Mouse (Mus musculus): ENCODE data around the gene Rsph1. TPM values are rescaled to one million over a fixed set of nuclear protein-coding genes. Genes with fewer than 3 reads are reported as not detected.
"Not testable (repeated sequence)": the region's sequence is repeated elsewhere in the genome, so short reads cannot be mapped to it uniquely, and the experiment has no call there.

Rsph1 gene
- polyA plus RNA-seq, 1 experiment: 0.52 TPM

DNA sequence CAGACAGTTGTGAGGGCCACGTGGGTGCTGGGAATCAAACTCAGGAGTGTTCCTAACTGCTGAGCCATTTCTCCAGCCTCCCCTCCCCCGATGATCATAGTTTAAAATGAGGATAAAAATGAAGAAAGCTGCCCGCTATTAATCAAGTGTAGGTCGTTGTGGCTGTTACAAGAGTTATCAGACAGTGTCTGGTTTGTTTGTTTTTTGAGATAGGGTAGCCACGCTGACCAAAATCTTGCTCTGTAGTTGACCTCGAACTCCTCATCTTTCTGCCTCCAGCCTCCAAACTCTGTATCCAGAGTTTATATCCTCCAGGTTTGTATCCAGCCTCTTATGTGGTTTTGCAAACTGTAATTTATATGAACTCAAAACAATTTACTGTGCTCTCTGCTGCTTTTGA lies 3.1 kb upstream of the Rsph1 start:
- 65% methylated on average over 6 of the region's 6 CpGs for WGBS
- no peak for DNase-seq (ENCODE audit: low read depth, low spot score)

DNA sequence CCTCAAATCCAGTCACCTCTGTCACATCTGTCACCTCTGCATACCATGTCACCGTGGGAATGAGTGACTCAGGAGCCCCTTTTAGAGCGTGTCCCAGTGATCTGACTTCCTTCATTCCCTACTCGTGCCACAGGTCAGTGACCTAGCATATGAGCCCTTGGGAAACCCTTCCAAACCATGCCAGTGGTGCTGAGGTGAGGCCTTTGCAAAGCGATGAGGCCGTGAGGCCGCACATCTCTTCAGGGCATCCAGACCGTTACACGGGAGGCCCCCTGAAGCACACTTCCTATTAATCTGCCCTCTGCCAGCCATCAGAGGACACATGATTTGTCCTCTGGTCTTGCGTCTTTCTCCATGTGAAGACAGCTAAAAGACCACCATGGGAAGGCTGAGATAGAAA lies 2.4 kb upstream of the Rsph1 start:
- WGBS: 84% methylated on average over 9 of the region's 9 CpGs

DNA sequence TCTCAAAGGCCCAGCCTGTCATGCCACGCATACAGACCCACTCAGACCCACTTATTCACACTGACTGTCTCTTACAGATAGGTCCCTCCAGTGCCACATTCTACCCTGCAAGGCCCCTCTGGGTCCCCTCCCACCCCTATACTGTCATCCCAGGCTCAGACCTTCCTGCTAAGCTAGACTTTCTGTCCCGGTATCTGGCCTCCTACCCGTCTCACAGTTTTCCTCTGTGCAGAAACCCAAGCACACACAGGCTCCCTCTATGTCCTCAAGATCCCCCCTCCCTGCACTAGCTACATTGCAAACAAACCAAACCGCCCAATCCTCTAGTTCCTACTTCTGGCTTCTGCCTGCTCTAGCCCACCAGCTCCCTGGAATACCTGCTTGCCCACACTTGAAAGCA lies 748 bp upstream of the Rsph1 start:
- WGBS: 80% methylated on average over 4 of the region's 4 CpGs
- DNase-seq (ENCODE audit: low read depth, low spot score): no peak

More for the DNA sequence above, 2.4 kb upstream of the Rsph1 start:
- no peak for DNase-seq (ENCODE audit: low read depth, low spot score)

DNA sequence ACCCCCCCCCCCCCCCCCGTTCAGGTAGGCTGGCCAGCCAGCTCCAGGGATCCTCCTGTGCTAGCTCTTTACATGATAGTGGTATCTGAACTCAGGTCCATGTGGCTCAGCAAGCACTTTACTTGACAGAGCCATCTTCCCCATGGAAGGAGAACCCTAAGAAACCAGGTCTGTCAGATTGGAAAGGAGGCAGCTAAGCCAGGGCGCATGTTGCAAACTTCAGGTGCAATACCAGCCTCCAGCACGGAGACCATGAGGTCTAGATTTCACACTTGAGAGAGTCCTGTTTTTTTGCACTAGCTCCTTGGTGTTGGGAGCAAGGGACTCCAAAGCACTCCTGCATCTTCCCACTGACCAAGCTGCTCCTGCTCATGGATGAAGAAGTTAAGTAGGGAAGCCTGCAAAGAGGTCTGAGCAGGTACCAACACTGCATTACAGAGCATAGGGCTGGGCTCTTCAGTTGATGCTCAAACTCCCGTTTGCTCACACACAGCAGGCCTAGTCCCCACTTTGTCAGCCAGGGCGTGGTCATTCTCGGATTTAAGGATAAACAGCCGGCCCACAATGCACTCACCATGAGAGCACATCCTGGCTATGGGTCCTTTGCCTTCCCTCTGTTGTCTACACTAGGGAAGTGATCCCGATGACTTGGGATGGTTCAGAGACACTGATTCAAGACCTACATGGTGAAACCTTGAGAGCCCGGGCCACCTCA lies 819 bp downstream of the Rsph1 start:
- WGBS: 36% methylated on average over 9 of the region's 9 CpGs
- DNase-seq (ENCODE audit: low read depth, low spot score): no peak

DNA sequence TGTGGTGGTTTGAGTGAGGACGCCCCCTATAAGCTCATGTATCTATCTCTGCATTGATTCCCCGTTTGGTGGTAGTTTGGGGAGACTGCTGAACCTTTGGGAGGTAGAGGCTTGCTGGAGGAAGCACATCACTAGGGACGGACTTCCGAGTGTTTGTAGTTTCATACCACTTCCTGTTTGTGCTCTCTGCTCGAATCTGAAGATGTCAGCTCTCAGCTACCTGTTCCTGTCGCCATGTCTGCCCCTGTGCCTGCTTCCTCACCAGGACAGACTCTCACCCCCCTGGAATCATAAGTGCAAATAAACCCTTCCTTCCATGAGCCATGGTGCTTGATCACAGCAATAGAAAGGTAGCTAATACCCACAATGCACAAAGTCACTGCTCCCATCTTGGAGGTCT lies 2.0 kb downstream of the Rsph1 start:
- no peak for DNase-seq (ENCODE audit: low read depth, low spot score)
- 70% methylated on average over 6 of the region's 6 CpGs for WGBS

DNA sequence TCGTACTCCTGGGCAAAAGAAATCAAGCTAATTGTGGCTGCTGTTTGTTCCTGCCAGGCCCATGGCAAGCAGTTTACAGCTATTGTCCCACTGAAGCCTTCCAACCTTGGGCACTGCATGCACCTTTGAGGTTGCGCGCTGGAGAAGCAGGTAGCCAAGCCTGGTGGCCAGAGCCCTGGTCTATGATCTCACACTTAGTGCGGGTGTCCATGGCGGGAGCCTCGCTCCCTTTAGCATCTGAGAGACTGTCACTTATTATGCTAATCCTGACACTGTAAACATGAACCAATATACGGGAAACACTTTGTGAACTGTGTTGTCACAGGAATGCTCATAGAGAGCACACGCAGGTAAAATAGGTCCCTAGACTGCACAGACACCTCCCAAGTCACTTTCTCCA lies 3.6 kb downstream of the Rsph1 start:
- 89% methylated on average over 8 of the region's 8 CpGs for WGBS
- no peak for DNase-seq (ENCODE audit: low read depth, low spot score)

DNA sequence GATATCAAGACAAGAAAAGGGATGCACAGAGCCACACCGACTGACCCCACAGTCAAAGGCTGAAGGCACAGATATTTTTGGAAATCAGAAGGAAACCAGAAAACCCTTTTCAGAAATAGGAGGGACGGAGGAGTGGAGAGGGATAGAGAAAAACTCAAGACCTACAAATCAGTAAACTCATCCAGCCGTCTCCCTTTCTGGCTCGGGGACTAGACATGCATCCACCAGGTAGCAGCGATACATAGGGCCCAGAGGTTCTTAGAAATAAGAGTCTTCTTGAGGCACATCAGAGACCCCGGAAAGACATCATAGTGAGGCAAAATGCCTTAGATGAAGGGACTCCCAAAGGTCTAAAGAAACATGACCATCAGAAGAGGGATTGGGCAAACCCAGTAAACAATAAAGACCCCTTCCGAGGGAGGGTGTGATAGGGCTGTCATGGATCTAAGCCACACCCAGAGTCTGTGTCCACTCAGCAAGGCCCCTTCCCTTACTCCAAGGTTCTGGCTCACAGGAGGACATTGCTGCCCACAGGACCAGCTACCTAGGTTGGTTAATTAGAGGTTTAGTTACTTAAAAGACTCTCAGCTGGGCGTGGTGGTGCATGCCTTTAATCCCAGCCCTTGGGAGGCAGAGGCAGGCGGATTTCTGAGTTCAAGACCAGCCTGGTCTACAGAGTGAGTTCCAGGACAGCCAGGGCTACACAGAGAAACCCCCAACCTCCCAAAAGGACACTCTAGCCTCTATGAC lies 4.6 kb downstream of the Rsph1 start:
- no peak for DNase-seq (ENCODE audit: low read depth, low spot score)
- WGBS: 84% methylated on average over 9 of the region's 9 CpGs

DNA sequence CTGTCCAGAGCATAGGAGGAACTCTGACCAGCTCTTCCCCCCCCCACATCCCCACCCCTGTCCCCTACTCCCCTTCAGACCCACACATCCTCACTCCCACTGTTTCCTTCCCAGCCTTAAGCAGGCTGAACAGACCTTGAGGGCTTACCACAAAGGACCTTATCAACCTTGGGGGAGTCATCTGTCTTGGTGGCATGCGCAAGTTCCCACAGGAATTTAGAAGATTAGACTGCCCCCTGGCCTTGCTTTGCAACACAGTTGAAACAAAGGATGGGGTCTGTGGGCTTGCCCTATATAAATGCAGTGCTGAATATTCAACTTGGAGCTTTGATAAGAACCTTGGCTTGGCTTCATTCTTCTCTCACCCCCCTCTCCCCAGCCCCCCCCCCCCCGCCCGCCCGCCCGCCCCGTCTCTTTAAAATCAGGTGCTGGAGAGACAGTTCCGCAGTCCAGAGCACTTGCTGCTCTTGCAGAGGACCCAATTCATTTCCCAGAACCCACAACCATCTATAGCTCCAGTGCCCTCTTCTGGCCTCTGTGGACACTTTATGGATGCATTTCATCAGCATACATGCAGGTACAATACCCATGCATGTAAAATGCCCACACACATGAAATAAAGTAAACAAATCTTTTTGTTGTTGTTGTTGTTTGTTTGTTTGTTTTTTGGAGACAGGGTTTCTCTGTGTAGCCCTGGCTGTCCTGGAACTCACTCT lies 5.9 kb downstream of the Rsph1 start:
- DNase-seq (ENCODE audit: low read depth, low spot score): no peak
- WGBS: 56% methylated on average over 7 of the region's 7 CpGs

DNA sequence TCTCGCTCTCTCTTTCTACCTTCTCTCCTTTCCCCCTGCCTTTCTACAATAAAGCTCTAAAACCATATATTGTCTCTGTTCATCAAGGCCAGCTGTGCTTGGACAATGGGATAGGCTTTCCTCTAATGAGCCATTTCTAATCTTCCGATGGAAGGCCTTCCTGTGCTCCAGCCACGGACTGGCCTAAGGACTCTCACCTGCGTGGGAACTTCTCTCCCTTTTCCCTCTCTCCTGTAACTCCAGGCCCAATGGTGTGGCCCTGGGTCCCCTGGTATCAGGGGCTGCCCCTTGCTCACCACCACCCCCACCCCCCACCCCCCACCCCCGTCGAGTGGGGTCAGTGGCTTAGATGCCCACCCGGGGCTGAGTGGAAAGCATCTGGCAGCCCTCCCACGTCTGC lies 6.4 kb downstream of the Rsph1 start:
- DNase-seq (ENCODE audit: low read depth, low spot score): not testable (repeated sequence)
- 87% methylated on average over 8 of the region's 8 CpGs for WGBS

DNA sequence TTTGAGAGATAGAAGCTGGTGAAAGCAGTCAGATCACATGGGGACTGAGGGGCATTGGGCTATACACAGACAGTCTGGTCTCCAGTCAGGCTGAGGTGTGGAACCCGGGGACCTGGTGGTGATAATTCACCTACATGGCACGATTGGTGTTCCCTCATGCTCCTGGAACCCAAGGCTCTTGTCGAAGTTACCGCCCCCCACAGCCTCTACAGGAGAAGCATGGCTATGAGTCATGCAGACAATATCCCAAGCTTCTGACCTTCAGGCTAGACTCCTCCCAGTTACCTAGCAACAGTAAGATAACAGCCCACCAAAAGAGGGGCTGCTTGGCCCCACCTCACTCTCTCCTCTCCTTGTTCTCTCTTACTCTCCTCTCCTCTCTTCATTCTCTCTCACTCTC lies 6.9 kb downstream of the Rsph1 start:
- 80% methylated on average over 4 of the region's 4 CpGs for WGBS
- DNase-seq (ENCODE audit: low read depth, low spot score): no peak

DNA sequence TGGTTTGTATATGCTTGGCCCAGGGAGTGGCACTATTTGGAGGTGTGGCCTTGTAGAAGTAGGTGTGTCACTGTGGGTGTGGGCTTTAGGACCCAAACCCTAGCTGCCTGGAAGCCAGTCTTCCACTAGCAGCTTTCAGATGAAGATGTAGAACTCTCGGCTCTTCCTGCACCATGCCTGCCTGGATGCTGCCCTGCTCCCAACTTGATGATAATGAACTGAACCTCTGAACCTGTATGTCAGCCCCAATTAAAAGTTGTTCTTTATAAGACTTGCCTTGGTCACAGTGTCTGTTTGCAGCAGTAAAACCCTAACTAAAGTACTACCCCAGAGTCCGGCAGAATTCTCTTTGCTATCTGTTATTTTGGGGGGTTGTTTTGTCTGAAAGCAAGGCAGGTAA lies 7.4 kb downstream of the Rsph1 start:
- DNase-seq (ENCODE audit: low read depth, low spot score): no peak
- 93% methylated on average over 2 of the region's 2 CpGs for WGBS

DNA sequence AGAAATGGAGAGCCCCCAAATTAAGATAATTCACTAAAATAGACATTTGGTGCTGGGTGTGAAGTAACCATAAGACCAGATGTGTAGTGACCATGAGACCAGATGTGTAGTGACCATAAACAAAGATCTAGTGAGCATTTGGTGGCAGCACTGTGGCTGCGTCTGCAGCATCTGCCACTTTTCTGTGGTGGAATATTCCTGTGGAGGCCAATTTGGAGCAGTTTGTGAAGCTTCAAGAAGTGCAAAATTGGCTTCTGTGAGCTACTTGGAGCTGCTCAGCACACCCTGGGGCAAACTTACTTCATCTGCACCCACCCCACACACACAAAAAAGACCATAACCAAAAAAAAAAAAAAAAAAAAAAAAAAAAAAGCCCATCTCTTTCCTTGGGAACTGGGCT lies 9.2 kb downstream of the Rsph1 start:
- 84% methylated on average over 1 of the region's 1 CpGs for WGBS
- no peak for DNase-seq (ENCODE audit: low read depth, low spot score)

DNA sequence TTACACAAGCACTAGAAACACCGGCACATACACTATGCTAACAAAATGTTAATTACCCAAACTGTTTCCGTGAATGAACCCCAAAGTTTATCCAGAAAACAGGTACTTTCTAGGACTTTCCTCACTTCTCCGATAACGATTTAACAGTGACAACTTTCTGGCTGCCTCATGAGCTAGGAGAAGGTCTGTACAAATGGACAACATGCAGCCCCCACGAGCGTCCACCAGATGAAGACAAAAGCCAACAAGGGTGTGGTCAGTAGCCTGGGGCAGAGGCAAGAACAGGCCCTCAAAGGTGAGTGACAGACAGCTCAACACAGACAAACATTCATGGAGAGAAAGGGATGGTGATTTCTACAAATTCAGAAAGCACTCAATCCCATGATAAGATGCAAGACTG lies 9.6 kb downstream of the Rsph1 start:
- WGBS: 80% methylated on average over 6 of the region's 6 CpGs
- no peak for DNase-seq (ENCODE audit: low read depth, low spot score)

DNA sequence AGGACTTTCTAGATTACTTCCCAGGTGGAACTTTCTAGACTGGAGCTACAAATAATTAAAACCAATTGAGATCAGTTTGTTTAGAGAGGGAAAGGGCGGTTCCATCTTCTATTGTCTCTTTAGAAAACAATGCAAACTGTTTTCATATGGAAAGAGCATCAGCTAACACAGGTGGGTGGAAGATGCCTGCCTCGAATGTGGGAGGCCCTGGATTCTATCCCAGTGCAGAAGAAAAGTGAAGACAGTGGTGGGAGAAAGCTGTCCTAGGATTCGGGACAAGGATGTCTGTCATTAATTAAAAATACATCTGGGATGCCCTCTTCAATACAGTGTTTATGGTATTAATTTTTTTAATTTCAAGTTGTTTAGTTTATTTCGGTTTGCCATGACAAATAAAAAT lies 10.0 kb downstream of the Rsph1 start:
- WGBS: 83% methylated on average over 4 of the region's 4 CpGs
- DNase-seq (ENCODE audit: low read depth, low spot score): no peak

DNA sequence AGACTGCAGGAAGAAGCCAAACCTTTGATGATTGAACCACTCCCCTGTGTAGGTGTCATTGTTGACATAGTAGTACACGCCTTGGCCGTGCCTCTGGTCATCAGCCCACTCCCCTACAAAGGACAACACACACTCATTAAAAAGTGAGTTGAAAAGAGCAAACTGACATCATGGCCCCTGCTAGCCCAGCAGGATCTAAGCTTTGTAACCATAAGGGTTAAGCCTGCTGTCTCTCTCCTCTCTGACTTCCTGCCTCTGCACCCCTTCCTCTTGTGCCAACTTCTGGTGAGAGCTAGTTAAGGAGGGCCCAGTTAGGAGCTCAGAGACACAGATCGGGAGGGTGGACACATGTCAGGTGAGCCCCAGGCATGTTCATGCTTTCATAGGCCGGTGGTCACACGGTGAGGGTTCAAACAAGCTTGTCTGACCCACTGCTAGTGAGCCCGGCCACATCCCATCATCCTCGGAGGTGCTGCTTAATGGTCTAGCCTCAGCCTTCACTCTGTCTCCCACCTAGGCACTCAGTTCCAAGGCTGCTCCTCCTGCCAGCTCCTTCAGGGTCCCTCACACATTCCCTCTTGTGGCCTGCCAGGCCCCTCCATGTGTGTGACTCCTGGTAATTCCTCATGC lies 10.7 kb downstream of the Rsph1 start:
- no peak for DNase-seq (ENCODE audit: low read depth, low spot score)
- 70% methylated on average over 7 of the region's 7 CpGs for WGBS

DNA sequence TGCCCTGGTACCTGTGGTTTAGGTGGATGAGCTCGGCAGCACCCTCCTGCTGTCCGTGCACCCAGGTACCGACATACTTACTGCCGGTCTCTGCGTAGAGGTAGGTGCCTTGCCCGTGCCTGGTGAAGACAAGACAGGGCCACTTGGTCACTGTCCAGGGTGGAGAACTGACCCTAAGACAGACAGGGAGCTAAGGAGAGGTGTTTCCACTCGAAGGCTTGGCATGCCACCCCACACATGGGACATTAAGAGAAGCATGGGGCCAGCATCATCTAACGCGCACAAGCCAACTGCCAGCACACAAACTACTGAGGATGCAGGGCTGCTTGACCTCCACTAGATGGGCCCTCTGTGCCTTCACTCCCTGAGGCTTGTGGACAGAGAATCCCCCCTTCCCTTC lies 11.4 kb downstream of the Rsph1 start:
- WGBS: 91% methylated on average over 9 of the region's 9 CpGs
- DNase-seq (ENCODE audit: low read depth, low spot score): no peak

DNA sequence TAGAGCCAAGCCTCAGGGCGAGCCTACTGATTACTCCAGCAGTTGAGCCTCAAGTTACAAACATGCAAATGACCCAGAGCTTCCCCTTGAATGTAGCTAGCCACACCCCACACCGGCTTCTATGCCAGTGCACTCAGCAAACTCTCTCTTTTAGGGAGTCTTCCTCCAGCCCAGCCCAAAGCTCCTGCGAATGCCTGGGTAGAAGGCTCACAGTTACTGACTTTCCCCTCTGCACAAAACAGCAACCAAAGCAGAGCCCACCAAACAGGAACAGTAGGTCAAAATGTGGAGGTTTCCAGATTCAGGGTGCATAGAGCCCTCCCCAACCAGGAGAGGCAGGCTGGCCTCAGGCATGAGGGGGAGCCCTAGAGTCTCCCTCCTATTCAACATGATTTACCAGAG lies 12.0 kb downstream of the Rsph1 start:
- no peak for DNase-seq (ENCODE audit: low read depth, low spot score)
- WGBS: 6% methylated on average over 3 of the region's 3 CpGs

DNA sequence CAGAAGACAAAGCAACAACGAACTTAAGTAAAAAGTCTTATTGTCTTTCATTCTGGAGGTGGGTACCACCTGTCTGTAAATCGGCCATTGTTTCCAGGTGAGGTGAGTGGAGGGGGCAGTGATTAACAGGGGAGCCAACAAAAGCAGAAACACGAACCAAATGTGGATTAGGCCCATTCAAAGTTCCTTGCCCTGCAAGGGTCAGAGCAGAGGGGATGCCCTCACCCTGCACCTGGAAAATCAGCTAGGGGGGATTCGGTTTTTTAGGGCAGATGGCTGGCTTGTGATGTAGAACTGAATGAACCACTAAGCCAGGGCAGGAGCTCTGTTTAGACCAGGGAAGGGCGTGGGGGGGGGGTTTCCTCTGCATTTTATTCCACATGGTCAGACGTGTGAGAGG lies 12.8 kb downstream of the Rsph1 start:
- 57% methylated on average over 6 of the region's 6 CpGs for WGBS
- DNase-seq (ENCODE audit: low read depth, low spot score): no peak

DNA sequence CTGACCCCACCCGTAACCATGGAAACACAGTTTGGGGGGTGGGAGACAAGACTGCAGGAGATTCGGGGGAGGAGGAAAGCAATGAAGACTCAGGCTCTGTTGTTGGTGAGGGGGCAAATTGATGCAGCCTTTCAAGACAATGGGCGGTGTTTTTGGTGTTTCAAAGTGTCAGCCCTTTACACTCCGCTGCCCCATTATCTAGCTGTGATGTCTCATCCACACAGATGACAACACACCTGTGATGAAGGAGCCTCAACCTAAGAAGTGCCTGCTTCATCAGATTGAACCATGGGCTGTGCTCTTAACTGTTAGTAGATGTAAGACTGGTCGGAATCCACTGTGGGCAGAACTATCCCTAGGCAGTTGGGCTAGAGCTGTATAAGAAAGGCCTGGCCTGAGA lies 13.4 kb downstream of the Rsph1 start:
- WGBS: 94% methylated on average over 5 of the region's 5 CpGs
- DNase-seq (ENCODE audit: low read depth, low spot score): no peak

DNA sequence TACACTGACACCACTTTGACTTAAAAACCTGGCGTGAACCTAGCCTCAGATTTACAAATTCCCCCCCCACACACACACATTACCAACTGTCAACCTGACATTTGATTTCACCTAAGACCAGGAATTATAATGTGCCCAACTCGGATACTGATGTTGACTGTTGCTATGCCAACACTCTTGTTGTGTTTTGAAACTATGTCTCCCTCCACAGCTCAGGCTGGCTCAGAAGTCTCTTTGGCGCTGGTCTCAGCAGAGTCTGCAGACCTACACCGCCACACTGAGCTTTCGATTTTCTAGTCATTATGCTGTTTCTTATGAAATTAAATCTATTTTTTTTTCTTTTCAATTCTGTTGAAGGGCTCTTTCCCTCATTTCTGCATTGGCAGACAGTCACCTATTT lies 14.5 kb downstream of the Rsph1 start:
- 62% methylated on average over 5 of the region's 5 CpGs for WGBS
- DNase-seq (ENCODE audit: low read depth, low spot score): no peak

All from large intestine, adult 2 months (tissue).